Mouse (Mus musculus): ENCODE data around the gene Crybg1.

Gene Crybg1

DNA sequence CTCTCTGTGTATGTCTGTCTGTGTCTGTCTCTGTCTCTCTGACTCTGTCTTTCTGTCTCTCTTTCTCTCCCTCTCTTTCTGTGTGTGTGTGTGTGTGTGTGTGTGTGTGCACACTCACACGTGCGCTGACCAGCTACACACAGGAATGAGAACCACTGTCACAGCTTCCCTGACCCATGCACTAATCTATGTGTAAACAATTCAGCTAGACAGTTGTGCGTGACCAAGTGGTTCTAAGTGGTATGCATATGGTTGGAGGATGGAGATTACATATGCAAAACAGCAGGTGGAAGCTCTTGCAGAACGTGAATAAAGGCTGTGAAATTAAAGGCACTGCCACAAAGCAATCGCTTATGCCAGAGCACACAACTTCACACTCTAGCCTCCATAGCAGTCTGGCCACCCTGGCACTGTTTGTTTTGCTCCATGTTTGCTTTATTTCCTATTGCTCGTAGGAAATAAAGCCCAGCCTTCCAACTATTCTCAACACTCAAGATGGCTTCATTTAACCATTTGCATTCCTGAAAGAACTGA, 24.2 kb downstream of the Crybg1 start:
- DNase-seq (ENCODE audit: low read depth, low spot score), result no peak
- Histone ChIP-seq H3K27me3 (ENCODE audit: control insufficient read depth, insufficient read depth, low read length, poor library complexity, severe bottlenecking) (no peaks in the 10 kb centered on the region), H3K36me3 (ENCODE audit: control insufficient read depth, insufficient read depth, low read length, poor library complexity, severe bottlenecking) (no peaks in the 10 kb centered on the region)

DNA sequence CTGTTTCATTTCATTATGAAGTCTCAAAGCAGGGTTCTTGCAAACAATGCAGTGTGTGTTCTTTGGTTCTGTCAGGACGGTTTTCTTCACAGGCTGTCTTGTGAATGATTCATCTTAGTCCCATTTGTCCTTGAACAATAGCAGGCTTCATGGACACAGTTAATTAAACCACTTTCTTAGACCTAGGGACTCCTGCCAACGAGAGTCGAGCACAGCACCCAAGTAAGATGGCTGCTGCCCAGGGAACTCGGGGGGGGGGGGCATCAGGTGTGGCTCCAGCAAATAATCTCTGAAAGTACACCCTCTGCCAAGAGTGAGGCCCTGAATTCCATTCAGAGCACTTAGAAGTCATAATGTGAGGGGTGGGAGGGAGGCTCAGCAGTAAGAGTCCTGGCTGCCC, 30.0 kb downstream of the Crybg1 start:
- DNase-seq (ENCODE audit: low read depth, low spot score), result no peak
- peaks cover 2% of the 10 kb centered on the region; the same call in 1 of the 2 replicates for H3K27me3 ChIP-seq (ENCODE audit: control insufficient read depth, insufficient read depth, low read length, poor library complexity, severe bottlenecking)
- no peaks in the 10 kb centered on the region; the same call in 1 of the 2 replicates for H3K36me3 ChIP-seq (ENCODE audit: control insufficient read depth, insufficient read depth, low read length, poor library complexity, severe bottlenecking)

DNA sequence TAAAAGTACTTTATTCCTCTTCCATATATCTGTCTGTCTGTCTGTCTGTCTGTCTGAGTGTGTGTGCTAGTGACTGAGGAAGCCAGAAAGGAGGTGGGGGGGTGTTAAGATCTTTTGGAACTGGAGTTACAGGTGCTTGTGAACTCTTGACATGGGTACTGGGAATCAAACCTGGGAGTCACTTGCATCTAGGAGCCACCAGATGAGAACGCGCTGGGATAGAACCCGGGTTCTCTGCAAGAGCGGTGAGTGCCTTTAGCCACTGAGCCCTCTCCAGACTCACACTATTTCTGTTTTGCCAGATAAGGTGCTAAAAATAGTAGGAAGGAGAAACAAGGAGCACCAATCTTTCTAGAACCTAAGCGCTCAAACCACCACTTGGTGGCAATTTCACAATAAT, 31.9 kb downstream of the Crybg1 start:
- Histone ChIP-seq H3K27me3 (ENCODE audit: control insufficient read depth, insufficient read depth, low read length, poor library complexity, severe bottlenecking) (peaks cover 2% of the 10 kb centered on the region; the same call in 1 of the 2 replicates), H3K36me3 (ENCODE audit: control insufficient read depth, insufficient read depth, low read length, poor library complexity, severe bottlenecking) (no peaks in the 10 kb centered on the region; the same call in 1 of the 2 replicates)
- DNase-seq (ENCODE audit: low read depth, low spot score), result no peak

DNA sequence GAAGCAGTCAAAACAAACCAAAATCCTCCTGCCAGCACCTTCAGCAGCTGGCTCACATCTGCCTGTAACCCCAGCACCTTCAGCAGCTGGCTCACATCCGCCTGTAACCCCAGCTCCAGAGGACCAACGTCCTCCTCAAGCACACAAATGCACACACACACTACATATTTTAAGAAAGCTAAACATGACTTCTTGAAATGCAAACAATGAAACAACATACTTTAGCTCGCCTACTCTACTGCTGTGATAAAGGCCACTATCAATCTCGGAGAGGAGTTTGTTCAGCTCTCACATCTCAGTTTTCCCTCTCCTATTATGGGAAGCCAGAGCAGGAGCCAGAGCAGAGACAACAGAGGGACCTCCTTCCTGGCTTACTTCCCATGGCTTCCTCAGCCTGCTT, 34.0 kb downstream of the Crybg1 start:
- no peak for DNase-seq (ENCODE audit: low read depth, low spot score)
- Histone ChIP-seq H3K36me3 (ENCODE audit: control insufficient read depth, insufficient read depth, low read length, poor library complexity, severe bottlenecking) (no peaks in the 10 kb centered on the region; the same call in 1 of the 2 replicates), H3K27me3 (ENCODE audit: control insufficient read depth, insufficient read depth, low read length, poor library complexity, severe bottlenecking) (peaks cover 2% of the 10 kb centered on the region; the same call in 1 of the 2 replicates)

DNA sequence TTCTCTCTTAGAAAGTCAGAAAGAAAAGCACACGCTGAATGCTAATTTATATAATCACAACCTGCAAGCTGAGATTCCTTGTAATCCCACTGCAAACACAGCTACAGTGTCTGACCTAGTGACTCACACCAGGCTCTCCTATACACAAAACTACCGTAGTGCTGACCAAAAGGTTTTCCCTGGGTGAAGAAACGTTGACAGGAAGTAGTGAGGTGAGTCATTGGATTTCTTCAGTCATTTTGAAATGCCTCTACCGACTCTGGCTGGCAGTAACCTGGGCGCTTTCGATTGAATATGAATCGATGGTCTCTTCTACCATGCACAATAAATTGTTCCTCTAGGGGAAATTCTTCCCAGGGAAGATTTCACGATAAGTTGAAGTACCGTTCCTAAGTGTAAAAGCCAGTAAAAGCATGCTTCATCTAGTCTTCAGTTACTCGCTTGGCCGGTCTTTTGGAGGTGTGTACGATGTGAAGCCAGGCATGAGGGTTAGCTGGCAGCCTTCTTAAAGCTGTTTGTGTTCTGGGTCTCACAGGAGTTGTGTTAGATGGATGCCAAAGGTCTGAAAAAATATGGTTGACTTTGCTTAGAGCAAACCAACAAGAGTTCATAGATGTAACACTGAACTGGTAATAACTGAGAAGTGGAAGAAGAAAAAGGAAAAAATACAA, 36.5 kb downstream of the Crybg1 start:
- DNase-seq (ENCODE audit: low read depth, low spot score), result no peak
- Histone ChIP-seq H3K36me3 (ENCODE audit: control insufficient read depth, insufficient read depth, low read length, poor library complexity, severe bottlenecking) (no peaks in the 10 kb centered on the region), H3K27me3 (ENCODE audit: control insufficient read depth, insufficient read depth, low read length, poor library complexity, severe bottlenecking) (no peaks in the 10 kb centered on the region)

DNA sequence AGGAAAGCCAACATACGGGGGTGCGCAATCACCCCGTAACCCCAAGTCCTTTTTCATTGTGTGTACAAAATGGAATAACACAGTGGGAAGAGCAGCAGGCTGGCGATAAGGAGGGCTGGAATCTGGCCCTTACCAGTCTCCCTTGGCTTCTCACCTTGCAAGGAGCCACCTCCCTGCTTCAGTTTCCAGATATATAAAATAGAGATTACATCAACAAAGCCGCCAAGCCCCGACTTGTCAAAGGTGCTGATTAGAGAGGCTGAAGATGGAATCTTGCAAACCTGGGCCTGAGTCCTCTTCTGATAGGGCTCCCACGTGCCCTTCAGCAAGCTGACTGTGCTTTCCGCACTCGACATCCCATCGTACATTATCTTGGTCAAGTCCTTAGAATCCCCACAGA, 37.5 kb downstream of the Crybg1 start:
- DNase-seq (ENCODE audit: low read depth, low spot score), result no peak
- Histone ChIP-seq H3K27me3 (ENCODE audit: control insufficient read depth, insufficient read depth, low read length, poor library complexity, severe bottlenecking) (no peaks in the 10 kb centered on the region), H3K36me3 (ENCODE audit: control insufficient read depth, insufficient read depth, low read length, poor library complexity, severe bottlenecking) (no peaks in the 10 kb centered on the region)

DNA sequence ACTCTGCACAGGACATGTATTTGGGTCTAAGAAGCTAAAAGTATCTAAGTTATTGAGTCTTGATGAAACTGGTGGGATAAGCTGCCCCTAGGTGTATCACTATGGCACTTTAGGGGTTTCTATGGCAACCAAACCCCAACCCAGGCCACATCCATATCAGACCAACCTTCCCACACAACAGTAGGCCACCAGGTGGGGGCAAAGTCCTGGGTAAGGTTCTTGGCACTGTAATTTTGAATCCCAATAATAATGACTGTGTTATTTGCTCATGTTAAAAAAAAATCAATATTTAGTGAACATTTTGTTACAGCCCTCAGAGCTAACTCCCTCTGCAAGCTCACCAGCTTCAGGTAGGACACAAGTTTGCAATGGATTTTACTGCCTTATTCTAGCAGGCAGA, 38.2 kb downstream of the Crybg1 start:
- Histone ChIP-seq H3K36me3 (ENCODE audit: control insufficient read depth, insufficient read depth, low read length, poor library complexity, severe bottlenecking) (no peaks in the 10 kb centered on the region), H3K27me3 (ENCODE audit: control insufficient read depth, insufficient read depth, low read length, poor library complexity, severe bottlenecking) (no peaks in the 10 kb centered on the region)
- no peak for DNase-seq (ENCODE audit: low read depth, low spot score)

DNA sequence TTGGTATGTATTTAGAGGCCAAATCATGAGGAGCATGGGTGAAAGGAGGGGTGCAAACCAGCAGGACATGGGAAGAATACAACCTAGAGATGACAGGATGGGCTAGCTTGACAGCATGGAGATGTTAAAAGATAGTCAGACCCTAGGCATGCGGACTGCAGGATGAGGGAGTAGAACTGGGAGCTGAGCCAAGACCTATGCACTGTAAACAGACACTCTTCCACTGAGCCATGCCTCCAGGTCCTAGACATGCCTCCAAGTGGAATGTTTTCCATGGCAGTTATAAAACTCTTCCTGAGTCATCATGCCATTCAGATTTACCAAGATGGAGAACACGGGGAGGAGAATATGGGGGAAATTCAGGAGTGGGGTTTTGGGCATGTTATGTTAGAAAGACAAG, 53.9 kb downstream of the Crybg1 start:
- no peaks in the 10 kb centered on the region for H3K36me3 ChIP-seq (ENCODE audit: control insufficient read depth, insufficient read depth, low read length, poor library complexity, severe bottlenecking)
- H3K27me3 ChIP-seq (ENCODE audit: control insufficient read depth, insufficient read depth, low read length, poor library complexity, severe bottlenecking), result no peaks in the 10 kb centered on the region
- no peak for DNase-seq (ENCODE audit: low read depth, low spot score)

DNA sequence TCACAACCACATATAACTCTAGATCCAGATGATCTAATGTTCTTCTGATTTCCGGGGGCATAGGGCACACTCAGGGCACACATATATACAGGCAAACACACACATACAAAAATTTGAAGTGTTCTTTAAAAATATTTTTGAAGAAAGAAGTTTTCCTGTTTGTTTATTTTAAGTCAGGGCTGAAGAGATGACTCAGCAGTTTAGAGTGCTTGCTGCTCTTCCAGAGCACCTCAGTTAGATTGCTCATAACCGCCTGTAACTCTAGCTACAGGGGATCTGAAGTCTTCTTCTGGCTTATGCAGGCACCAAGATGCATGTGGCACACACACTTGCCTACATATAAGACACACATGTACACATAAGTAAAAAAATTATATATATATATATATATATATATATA, 56.9 kb downstream of the Crybg1 start:
- Histone ChIP-seq H3K36me3 (ENCODE audit: control insufficient read depth, insufficient read depth, low read length, poor library complexity, severe bottlenecking) (no peaks in the 10 kb centered on the region), H3K27me3 (ENCODE audit: control insufficient read depth, insufficient read depth, low read length, poor library complexity, severe bottlenecking) (no peaks in the 10 kb centered on the region)
- no peak for DNase-seq (ENCODE audit: low read depth, low spot score)

DNA sequence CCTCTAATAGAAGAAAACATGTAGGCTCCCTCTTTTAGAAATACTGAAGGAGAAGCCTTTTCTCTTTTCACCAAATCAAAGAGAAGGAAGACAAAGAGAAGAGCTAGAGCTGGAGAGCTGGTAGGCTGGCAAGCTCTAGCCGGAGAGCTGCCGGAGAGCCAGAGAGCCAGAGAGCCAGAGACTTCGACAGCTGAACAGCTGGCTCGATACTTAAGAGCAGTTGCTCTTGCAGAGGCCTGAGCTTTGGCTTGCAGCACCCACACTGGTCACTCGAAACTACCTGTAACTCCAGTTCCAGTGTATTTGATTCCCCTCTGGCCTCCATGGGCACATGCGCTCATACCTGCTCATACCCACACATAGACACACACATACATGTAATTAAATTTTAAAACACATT, 68.3 kb downstream of the Crybg1 start:
- Histone ChIP-seq H3K27me3 (ENCODE audit: control insufficient read depth, insufficient read depth, low read length, poor library complexity, severe bottlenecking) (no peaks in the 10 kb centered on the region), H3K36me3 (ENCODE audit: control insufficient read depth, insufficient read depth, low read length, poor library complexity, severe bottlenecking) (no peaks in the 10 kb centered on the region)
- DNase-seq (ENCODE audit: low read depth, low spot score), result no peak

DNA sequence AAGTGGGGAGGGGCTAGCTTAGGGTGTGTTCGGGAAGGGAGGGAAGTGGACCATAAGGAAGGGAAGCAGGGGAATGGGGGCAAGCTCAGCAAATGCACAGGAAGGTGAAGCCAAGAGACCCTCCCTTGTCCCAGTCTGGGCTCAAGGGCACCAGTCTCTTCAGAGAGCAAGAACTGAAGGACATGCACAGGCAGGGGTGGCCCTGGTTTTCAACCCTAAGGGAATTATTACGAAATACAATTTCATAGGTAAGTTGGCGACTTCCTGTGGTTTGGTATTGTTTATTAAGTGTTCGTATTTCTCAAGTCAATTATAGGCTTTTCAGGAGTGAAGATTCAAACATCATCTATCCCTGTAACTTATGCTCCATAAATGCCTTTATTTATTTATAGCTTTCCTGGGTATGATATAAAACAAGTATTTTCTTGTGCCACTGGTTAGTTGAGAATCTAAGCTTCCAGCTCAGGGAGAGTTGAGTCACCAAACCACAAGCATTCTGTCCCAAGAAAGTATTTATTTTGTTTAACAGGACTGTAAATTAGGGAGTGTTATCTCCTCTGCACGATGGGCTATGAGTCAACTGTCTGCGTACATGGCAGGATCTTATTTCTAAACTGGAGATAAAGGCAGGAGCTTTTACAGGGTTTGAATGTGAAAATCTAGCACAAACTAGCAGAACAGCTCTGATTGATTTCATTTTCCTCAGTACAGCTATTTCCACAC, 69.7 kb downstream of the Crybg1 start:
- no peak for DNase-seq (ENCODE audit: low read depth, low spot score)
- H3K36me3 ChIP-seq (ENCODE audit: control insufficient read depth, insufficient read depth, low read length, poor library complexity, severe bottlenecking), result no peaks in the 10 kb centered on the region
- H3K27me3 ChIP-seq (ENCODE audit: control insufficient read depth, insufficient read depth, low read length, poor library complexity, severe bottlenecking), result no peaks in the 10 kb centered on the region

DNA sequence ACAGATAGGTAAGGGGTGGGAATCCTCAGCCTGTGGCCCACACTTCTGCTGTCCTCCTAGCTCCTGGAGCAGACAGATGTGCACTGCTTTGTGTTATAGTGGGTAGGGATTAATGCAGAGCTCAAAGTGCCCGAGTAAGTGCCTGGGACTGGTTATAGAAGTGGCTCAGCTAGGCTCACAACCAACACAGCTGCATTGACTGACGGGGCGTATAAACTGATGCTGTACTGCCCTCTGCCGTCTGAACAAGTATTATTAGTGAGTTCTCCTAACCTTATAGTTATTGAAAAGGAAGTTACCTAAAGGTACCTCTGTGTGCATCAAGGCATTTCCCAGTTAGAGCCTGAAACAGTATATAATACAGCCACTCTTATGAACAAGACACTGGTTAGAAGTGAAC, 77.6 kb downstream of the Crybg1 start:
- DNase-seq (ENCODE audit: low read depth, low spot score), result peak; percentile 91
- H3K27me3 ChIP-seq (ENCODE audit: control insufficient read depth, insufficient read depth, low read length, poor library complexity, severe bottlenecking), result no peaks in the 10 kb centered on the region
- H3K36me3 ChIP-seq (ENCODE audit: control insufficient read depth, insufficient read depth, low read length, poor library complexity, severe bottlenecking), result no peaks in the 10 kb centered on the region

DNA sequence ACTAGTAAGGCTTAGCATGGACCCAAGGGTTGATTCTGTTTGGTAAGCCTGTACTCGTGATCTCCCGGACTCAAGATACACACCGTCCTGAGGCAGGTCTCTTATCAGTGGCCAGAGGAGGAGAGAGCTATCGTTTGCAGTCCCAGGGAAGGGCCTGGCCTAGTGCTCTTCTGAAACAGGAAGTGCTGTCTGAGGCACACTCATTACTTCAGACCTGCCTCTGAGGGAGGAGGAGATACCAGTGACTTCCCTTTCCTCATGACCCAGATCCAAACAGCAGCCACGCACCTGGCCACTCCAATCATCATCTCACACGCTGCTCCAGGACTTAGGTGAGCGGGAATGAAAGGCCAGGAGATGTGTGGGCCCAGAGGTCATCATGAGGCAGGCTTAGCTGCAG, 79.5 kb downstream of the Crybg1 start:
- DNase-seq (ENCODE audit: low read depth, low spot score), result peak; percentile 62
- Histone ChIP-seq H3K36me3 (ENCODE audit: control insufficient read depth, insufficient read depth, low read length, poor library complexity, severe bottlenecking) (no peaks in the 10 kb centered on the region), H3K27me3 (ENCODE audit: control insufficient read depth, insufficient read depth, low read length, poor library complexity, severe bottlenecking) (no peaks in the 10 kb centered on the region)

DNA sequence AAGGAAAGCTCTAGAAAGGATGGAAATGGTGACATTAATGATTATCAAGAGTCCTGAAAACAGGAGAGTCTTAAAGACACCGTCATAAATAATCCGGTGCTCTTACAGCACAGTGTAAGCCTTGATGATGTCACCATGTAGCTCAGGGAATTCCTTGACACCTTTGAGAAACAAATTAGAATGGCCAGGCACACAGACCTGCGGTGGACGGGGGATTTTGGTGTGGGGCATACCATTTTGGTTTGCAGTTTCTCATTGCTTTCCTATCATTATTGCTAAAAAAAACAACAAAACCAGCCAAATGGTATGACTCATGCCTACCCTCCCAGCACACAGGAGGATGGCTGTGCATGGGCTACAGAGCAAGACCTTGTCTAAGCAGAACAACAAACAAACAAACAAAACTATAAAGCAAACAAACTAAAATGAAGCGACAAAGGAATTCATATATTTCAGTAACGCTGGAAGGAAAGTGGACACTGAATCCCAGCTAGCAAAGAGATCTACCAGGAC, 82.7 kb downstream of the Crybg1 start:
- Histone ChIP-seq H3K27me3 (ENCODE audit: control insufficient read depth, insufficient read depth, low read length, poor library complexity, severe bottlenecking) (no peaks in the 10 kb centered on the region), H3K36me3 (ENCODE audit: control insufficient read depth, insufficient read depth, low read length, poor library complexity, severe bottlenecking) (no peaks in the 10 kb centered on the region)
- DNase-seq (ENCODE audit: low read depth, low spot score), result no peak

DNA sequence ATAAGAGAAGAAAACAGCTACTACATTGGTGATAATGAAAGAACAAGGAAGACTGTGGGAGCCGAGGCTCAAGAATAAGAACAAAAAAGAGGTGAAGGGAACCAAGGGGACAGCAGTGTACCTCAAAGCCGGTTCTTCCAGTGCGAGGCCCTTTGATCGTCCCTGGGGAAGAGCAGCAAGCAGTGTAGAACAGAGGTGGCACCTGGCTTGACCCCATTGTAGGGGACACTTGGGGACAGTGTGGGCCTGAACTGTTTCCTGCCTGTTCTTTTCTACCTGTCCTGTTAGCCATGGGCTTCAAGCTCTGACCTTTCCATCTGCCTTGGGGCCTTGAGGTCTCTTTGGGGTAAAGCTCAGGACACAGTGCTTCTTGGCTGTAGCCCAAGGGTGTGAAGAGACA, 85.7 kb downstream of the Crybg1 start:
- DNase-seq (ENCODE audit: low read depth, low spot score), result no peak
- Histone ChIP-seq H3K27me3 (ENCODE audit: control insufficient read depth, insufficient read depth, low read length, poor library complexity, severe bottlenecking) (no peaks in the 10 kb centered on the region), H3K36me3 (ENCODE audit: control insufficient read depth, insufficient read depth, low read length, poor library complexity, severe bottlenecking) (no peaks in the 10 kb centered on the region)

Data from splenic B cell, adult 2 months (primary cell).